Mouse (Mus musculus): ENCODE data around the gene Havcr1. TPM values are rescaled to one million over a fixed set of nuclear protein-coding genes. Genes with fewer than 3 reads are reported as not detected.
A peak's percentile ranks its signal among the peaks of the same experiment; 100 is the strongest.
"Not testable (repeated sequence)": the region's sequence is repeated elsewhere in the genome, so short reads cannot be mapped to it uniquely, and the experiment has no call there.

Gene Havcr1
- 0.36 and 0.45 TPM in 2 replicates for polyA plus RNA-seq (2015; fragmentation: Nextera tagmentation; extraction: Ambion mirVana)

DNA sequence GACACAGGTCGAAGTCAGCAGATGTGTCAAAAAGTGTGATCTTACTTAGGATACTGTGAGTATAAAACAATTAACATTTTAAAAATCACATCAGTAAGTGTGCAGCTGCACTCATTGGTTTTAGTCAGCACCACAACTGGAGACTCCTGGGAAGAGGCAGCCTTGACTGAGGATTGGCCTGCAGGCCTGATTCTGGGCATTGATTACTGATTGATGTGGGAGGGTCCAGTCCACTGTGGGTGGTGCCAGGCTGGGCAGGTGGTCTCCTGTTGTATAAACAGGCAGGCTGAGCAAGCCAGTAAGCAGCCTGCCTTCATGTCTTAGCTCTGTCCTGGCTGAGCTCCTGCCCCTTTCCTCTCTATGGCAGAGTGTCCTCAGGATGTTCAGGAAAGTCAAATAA, at the start of gene Havcr1:
Gene Havcr1, plus strand, starts transcription at position 5 of the 400 bp plus-strand sequence.
- WGBS, result 90% methylated on average over 1 of the region's 1 CpGs
- not testable (repeated sequence) for H3K9me3 ChIP-seq (replicated peaks); H3K4me3 ChIP-seq (replicated peaks); H3K4me1 ChIP-seq; H3K9ac ChIP-seq; H3K27me3 ChIP-seq; H3K4me2 ChIP-seq; H3K36me3 ChIP-seq
- 0 out of 2 replicates have a peak, but pooled peaks have one; percentile 44 for ATAC-seq (replicated peaks; ENCODE audit: low FRiP score)
- peak within 1 kb of the TSS; percentile 70 for H3K27ac ChIP-seq

GRCm38 (mm10) chr11:46690136-46690535, 44.7 kb upstream of the Havcr1 start:
- Histone ChIP-seq H3K9ac (no peak overlapping the region), H3K27me3 (no peaks in the 10 kb centered on the region), H3K9me3 (replicated peaks) (no peaks in the 10 kb centered on the region), H3K27ac (no peak overlapping the region), H3K36me3 (no peaks in the 10 kb centered on the region), H3K4me2 (no peak overlapping the region), H3K4me3 (replicated peaks) (no peak overlapping the region), H3K4me1 (no peaks in the 10 kb centered on the region)
- 88% methylated on average over 2 of the region's 2 CpGs for WGBS
- no peak for ATAC-seq (replicated peaks; ENCODE audit: low FRiP score)

DNA sequence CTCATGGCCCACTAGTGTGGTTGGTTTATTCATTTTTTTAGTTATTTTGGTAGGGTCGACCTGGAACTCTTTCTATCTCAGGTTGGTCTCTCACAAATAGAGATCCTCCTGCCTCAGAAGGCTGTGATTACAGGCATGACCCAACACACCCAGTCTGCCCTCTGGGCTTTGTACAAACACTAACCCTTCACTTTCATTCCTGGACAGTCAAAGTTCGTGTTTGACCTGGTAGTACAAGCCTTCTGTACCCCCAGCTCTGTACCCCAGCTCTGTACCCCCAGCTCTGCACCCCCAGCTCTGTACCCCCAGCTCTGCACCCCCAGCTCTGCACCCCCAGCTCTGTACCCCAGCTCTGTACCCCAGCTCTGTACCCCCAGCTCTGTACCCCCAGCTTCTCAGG, 39.0 kb upstream of the Havcr1 start:
- H3K9ac ChIP-seq; H3K36me3 ChIP-seq; H3K4me1 ChIP-seq; H3K27ac ChIP-seq; ATAC-seq (replicated peaks; ENCODE audit: low FRiP score); H3K27me3 ChIP-seq; H3K9me3 ChIP-seq (replicated peaks); H3K4me2 ChIP-seq; H3K4me3 ChIP-seq (replicated peaks): not testable (repeated sequence)
- 79% methylated on average over 2 of the region's 2 CpGs for WGBS

DNA sequence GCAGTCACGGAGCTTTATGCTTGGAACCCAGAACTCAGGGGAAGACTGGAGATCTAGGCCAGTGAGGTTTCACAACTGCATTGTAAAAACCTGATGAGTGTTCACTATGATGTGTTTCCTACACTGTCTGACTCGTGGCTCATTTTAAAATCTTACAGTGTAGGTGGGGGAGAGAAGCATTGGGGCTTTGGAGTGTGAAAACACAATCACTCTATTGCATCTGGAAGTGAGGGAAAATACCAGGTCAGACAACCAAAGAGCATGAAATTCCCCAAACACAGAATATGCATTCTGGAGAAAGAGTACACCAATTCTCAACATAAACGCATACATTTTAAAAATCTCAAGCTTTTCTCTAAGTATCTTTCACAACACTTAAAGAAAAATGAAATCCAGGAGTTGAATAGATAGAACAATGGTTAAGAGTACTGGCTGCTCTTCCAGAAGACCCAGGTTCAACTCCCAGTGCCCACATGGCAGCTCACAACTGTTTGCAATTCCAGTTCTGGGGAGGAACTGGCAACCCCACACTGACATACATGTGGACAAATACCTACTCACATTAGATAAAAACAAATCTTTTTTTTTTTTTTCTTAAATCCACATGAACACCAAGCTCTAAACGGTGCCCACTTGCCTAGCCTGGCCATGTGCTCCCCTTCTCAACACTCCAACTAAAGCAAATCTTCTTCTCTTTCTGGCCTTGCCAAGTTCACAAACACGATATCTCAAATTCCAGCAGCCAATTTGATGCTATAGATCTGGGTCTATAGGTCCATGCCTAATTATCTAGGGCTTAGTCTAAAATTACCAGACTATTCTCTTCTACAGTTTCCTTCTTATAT, 37.2 kb upstream of the Havcr1 start:
- no peak overlapping the region for H3K4me3 ChIP-seq (replicated peaks)
- no peaks in the 10 kb centered on the region for H3K9me3 ChIP-seq (replicated peaks)
- H3K4me1 ChIP-seq, result no peaks in the 10 kb centered on the region
- H3K27ac ChIP-seq, result no peak overlapping the region
- H3K4me2 ChIP-seq, result no peak overlapping the region
- H3K27me3 ChIP-seq, result no peaks in the 10 kb centered on the region
- ATAC-seq (replicated peaks; ENCODE audit: low FRiP score), result no peak
- H3K36me3 ChIP-seq, result no peaks in the 10 kb centered on the region
- WGBS, result 76% methylated on average over 5 of the region's 5 CpGs
- H3K9ac ChIP-seq, result no peak overlapping the region

DNA sequence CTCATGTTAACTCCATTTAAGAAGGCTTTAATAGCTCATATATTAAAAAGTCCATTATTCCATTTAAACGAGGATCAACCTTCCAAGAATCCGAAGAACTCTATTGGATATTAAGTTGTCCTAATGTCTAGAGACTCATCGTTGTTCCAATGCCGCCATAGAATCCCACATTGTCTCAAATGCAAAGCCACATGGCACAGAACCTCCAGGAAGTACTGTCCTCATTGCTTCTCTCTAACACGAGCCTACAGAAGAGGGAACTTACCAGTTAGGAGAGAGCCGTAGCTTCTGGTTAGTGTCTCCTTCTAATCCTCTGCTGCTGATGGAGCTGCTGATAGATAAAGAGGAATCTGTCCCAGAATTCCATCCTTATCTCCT, 36.6 kb upstream of the Havcr1 start:
- Histone ChIP-seq H3K4me1 (no peaks in the 10 kb centered on the region), H3K9me3 (replicated peaks) (no peaks in the 10 kb centered on the region), H3K4me2 (no peak overlapping the region), H3K36me3 (no peaks in the 10 kb centered on the region), H3K27ac (no peak overlapping the region), H3K4me3 (replicated peaks) (no peak overlapping the region), H3K9ac (no peak overlapping the region), H3K27me3 (no peaks in the 10 kb centered on the region)
- ATAC-seq (replicated peaks; ENCODE audit: low FRiP score), result no peak
- 94% methylated on average over 6 of the region's 6 CpGs for WGBS

- Histone ChIP-seq H3K9ac (no peak overlapping the region), H3K27ac (no peak overlapping the region), H3K4me1 (no peaks in the 10 kb centered on the region), H3K27me3 (no peaks in the 10 kb centered on the region), H3K4me3 (replicated peaks) (no peak overlapping the region), H3K9me3 (replicated peaks) (no peaks in the 10 kb centered on the region), H3K4me2 (no peak overlapping the region), H3K36me3 (no peaks in the 10 kb centered on the region)
- 85% methylated on average over 5 of the region's 5 CpGs for WGBS
- no peak for ATAC-seq (replicated peaks; ENCODE audit: low FRiP score)
Observed at GRCm38 (mm10) chr11:46698830-46699229, 36.0 kb upstream of the Havcr1 start.

GRCm38 (mm10) chr11:46706664-46707356, 28.1 kb upstream of the Havcr1 start, which contains the start of gene Timd2:
Timd2 (minus strand) TSS chr11:46707061.
- H3K4me3 ChIP-seq (replicated peaks), result no peak within 1 kb of the TSS
- H3K4me2 ChIP-seq, result no peak within 1 kb of the TSS
- no peaks in the 10 kb centered on the region for H3K4me1 ChIP-seq
- H3K27ac ChIP-seq, result no peak within 1 kb of the TSS
- H3K9me3 ChIP-seq (replicated peaks), result no peaks in the 10 kb centered on the region
- no peaks in the 10 kb centered on the region for H3K36me3 ChIP-seq
- ATAC-seq (replicated peaks; ENCODE audit: low FRiP score), result no peak
- no peak within 1 kb of the TSS for H3K9ac ChIP-seq
- H3K27me3 ChIP-seq, result no peaks in the 10 kb centered on the region
- WGBS, result 66% methylated on average over 6 of the region's 6 CpGs

GRCm38 (mm10) chr11:46731541-46732070, 3.3 kb upstream of the Havcr1 start:
- ATAC-seq (replicated peaks; ENCODE audit: low FRiP score), result no peak
- 84% methylated on average over 11 of the region's 11 CpGs for WGBS
- Histone ChIP-seq H3K4me2 (no peak overlapping the region), H3K4me1 (no peaks in the 10 kb centered on the region), H3K27ac (no peak overlapping the region), H3K9ac (no peak overlapping the region), H3K4me3 (replicated peaks) (no peak overlapping the region), H3K27me3 (no peaks in the 10 kb centered on the region), H3K9me3 (replicated peaks) (no peaks in the 10 kb centered on the region), H3K36me3 (no peaks in the 10 kb centered on the region)

DNA sequence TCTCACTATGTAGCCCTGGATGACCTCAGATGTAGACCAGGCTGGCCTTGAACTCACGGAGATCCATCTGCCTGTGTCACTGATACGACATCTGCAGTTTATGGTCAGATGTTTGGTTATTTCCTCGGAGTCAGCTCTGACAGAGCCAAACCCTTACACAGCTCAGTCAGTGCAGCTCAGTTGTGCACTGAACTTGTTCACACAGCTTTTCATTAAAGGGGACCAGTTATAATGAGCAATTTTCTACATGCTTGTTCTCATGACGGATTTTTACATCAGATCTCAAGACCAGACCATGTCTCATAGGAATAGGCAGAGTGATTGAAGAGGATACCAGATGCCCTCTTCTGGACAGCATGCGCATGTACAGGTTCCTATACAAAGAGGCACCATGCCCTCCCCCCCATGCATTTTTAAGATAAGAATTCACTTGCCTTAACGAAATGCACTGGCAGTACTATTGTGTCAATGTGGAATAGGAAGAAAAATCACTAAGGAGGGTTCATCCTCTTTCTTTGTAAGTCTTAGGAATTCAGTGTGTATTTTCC, 1.6 kb upstream of the Havcr1 start:
- H3K27me3 ChIP-seq, result no peaks in the 10 kb centered on the region
- no peak overlapping the region for H3K27ac ChIP-seq
- WGBS, result 64% methylated on average over 6 of the region's 6 CpGs
- no peaks in the 10 kb centered on the region for H3K9me3 ChIP-seq (replicated peaks)
- no peak overlapping the region for H3K4me3 ChIP-seq (replicated peaks)
- no peaks in the 10 kb centered on the region for H3K4me1 ChIP-seq
- ATAC-seq (replicated peaks; ENCODE audit: low FRiP score), result no peak; the same call in 1 of the 2 replicates
- H3K36me3 ChIP-seq, result no peaks in the 10 kb centered on the region
- H3K9ac ChIP-seq, result no peak overlapping the region
- no peak overlapping the region for H3K4me2 ChIP-seq

DNA sequence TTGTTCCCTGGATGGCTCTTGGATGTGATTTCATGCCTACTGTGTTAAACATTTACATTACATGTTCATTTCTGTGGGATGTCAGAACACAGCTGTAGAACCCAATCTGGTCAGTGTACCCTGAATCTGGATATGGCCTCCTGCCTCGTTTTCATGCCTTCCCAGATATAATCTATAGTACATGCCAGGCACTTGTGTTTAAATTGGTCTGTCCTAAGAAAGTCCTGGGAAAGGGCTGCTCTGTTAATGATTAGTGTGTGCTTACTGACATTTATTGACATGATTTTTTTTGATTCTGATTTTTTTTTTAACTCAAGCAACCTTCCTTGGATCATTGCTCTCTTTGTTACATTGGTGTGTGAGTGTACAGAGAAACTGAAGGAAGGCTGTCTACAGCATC, 263 bp upstream of the Havcr1 start:
- peak; percentile 47; the same call in 1 of the 2 replicates for ATAC-seq (replicated peaks; ENCODE audit: low FRiP score)
- Histone ChIP-seq H3K4me3 (replicated peaks) (no peak overlapping the region), H3K36me3 (no peaks in the 10 kb centered on the region), H3K9me3 (replicated peaks) (no peaks in the 10 kb centered on the region), H3K9ac (no peak overlapping the region), H3K27me3 (no peaks in the 10 kb centered on the region), H3K27ac (peak overlapping the region; percentile 70), H3K4me1 (no peaks in the 10 kb centered on the region), H3K4me2 (no peak overlapping the region)
- 30% methylated on average over 1 of the region's 1 CpGs for WGBS

DNA sequence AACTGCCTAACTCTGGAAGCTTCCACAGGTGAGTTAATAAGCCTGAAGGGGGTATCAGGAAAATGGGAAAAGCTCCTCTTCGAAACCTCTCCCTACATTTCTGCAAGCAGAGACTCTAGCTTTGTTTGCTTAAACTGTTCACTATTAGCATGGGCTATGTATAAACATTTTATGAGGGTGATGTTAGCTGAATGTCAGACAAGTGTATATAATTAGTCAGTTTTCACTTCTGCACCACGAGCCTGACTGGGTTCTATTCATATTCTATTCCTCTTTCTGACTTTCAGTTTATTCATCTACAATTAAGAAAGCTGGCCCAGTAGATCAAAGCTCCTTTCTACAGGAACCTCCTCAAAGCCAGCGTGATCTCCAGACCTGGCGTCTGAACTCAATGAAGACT, 4.6 kb downstream of the Havcr1 start:
- H3K4me2 ChIP-seq, result no peak overlapping the region
- H3K9ac ChIP-seq, result no peak overlapping the region
- no peaks in the 10 kb centered on the region for H3K36me3 ChIP-seq
- 87% methylated on average over 4 of the region's 4 CpGs for WGBS
- H3K9me3 ChIP-seq (replicated peaks), result no peaks in the 10 kb centered on the region
- no peak for ATAC-seq (replicated peaks; ENCODE audit: low FRiP score)
- no peak overlapping the region for H3K4me3 ChIP-seq (replicated peaks)
- H3K27ac ChIP-seq, result no peak overlapping the region
- no peaks in the 10 kb centered on the region for H3K4me1 ChIP-seq
- no peaks in the 10 kb centered on the region for H3K27me3 ChIP-seq

DNA sequence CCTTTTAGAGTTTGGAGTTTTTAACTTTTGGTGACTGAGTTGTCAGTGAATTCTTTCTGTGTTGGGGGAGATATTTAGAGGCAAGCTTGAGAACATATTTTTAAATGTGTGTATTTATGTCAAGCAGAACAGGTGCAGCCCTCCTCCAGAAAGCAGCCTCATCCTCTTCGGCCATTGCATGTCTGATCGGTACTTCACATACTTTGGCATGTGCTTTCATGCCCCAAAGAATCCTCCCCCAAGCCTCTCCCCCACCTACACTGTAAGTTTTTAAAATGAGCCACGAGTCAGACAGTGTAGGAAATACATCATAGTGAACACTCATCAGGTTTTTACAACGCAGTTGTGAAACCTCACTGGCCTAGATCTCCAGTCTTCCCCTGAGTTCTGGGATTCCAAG, 6.0 kb downstream of the Havcr1 start:
- H3K36me3 ChIP-seq, result no peaks in the 10 kb centered on the region
- no peak overlapping the region for H3K4me2 ChIP-seq
- 75% methylated on average over 4 of the region's 4 CpGs for WGBS
- no peak for ATAC-seq (replicated peaks; ENCODE audit: low FRiP score)
- no peak overlapping the region for H3K9ac ChIP-seq
- no peak overlapping the region for H3K27ac ChIP-seq
- H3K9me3 ChIP-seq (replicated peaks), result no peaks in the 10 kb centered on the region
- no peaks in the 10 kb centered on the region for H3K27me3 ChIP-seq
- no peak overlapping the region for H3K4me3 ChIP-seq (replicated peaks)
- no peaks in the 10 kb centered on the region for H3K4me1 ChIP-seq

Measured in kidney, embryonic 15.5 days (tissue).